Mouse (Mus musculus): Measurements from ENCODE around the gene Sorcs1. TPM values are rescaled to one million over a fixed set of nuclear protein-coding genes. Genes with fewer than 3 reads are reported as not detected.

Sorcs1 gene
- polyA plus RNA-seq, 1 experiment = 3.3 TPM

- TF ChIP-seq POLR2A (IDR thresholded peaks at IDR 0.05; ENCODE audit: low read depth, low read length) (no peak), CTCF (IDR thresholded peaks at IDR 0.05; ENCODE audit: borderline replicate concordance, insufficient read depth, low read length) (no peak)
- H3K27ac ChIP-seq (ENCODE audit: insufficient read depth, low read length) = no peak overlapping the region
- H3K4me1 ChIP-seq (ENCODE audit: control insufficient read depth, insufficient read depth, low read length) = no peaks in the 10 kb centered on the region
- H3K4me3 ChIP-seq (ENCODE audit: insufficient read depth, low read length) = no peak overlapping the region
Observed at GRCm38 (mm10) chr19:50196592-50196991, 481.9 kb downstream of the Sorcs1 start.

- no peaks in the 10 kb centered on the region for H3K4me1 ChIP-seq (ENCODE audit: control insufficient read depth, insufficient read depth, low read length)
- H3K27ac ChIP-seq (ENCODE audit: insufficient read depth, low read length) = no peak overlapping the region
- H3K4me3 ChIP-seq (ENCODE audit: insufficient read depth, low read length) = no peak overlapping the region
- TF ChIP-seq CTCF (IDR thresholded peaks at IDR 0.05; ENCODE audit: borderline replicate concordance, insufficient read depth, low read length) = no peak
- no peak for TF ChIP-seq POLR2A (IDR thresholded peaks at IDR 0.05; ENCODE audit: low read depth, low read length)
Observed at GRCm38 (mm10) chr19:50185769-50186715, 492.4 kb downstream of the Sorcs1 start.

- no peaks in the 10 kb centered on the region for H3K4me1 ChIP-seq (ENCODE audit: control insufficient read depth, insufficient read depth, low read length)
- no peak overlapping the region for H3K4me3 ChIP-seq (ENCODE audit: insufficient read depth, low read length)
- no peak overlapping the region for H3K27ac ChIP-seq (ENCODE audit: insufficient read depth, low read length)
- no peak for TF ChIP-seq CTCF (IDR thresholded peaks at IDR 0.05; ENCODE audit: borderline replicate concordance, insufficient read depth, low read length)
- TF ChIP-seq POLR2A (IDR thresholded peaks at IDR 0.05; ENCODE audit: low read depth, low read length) = no peak
Observed at GRCm38 (mm10) chr19:50184901-50185623, 493.4 kb downstream of the Sorcs1 start.

- TF ChIP-seq CTCF (IDR thresholded peaks at IDR 0.05; ENCODE audit: borderline replicate concordance, insufficient read depth, low read length) (no peak), POLR2A (IDR thresholded peaks at IDR 0.05; ENCODE audit: low read depth, low read length) (no peak)
- H3K4me3 ChIP-seq (ENCODE audit: insufficient read depth, low read length) = no peak overlapping the region
- no peak overlapping the region for H3K27ac ChIP-seq (ENCODE audit: insufficient read depth, low read length)
- H3K4me1 ChIP-seq (ENCODE audit: control insufficient read depth, insufficient read depth, low read length) = peaks cover 5% of the 10 kb centered on the region
Observed at GRCm38 (mm10) chr19:50178851-50179250, 499.6 kb downstream of the Sorcs1 start.

- no peak overlapping the region for H3K4me3 ChIP-seq (ENCODE audit: insufficient read depth, low read length)
- no peak overlapping the region for H3K27ac ChIP-seq (ENCODE audit: insufficient read depth, low read length)
- no peak for TF ChIP-seq CTCF (IDR thresholded peaks at IDR 0.05; ENCODE audit: borderline replicate concordance, insufficient read depth, low read length)
- TF ChIP-seq POLR2A (IDR thresholded peaks at IDR 0.05; ENCODE audit: low read depth, low read length) = no peak
- peaks cover 5% of the 10 kb centered on the region for H3K4me1 ChIP-seq (ENCODE audit: control insufficient read depth, insufficient read depth, low read length)
Observed at GRCm38 (mm10) chr19:50178151-50178550, 500.3 kb downstream of the Sorcs1 start.

GRCm38 (mm10) chr19:50171849-50172248, 506.6 kb downstream of the Sorcs1 start:
- Histone ChIP-seq H3K27ac (ENCODE audit: insufficient read depth, low read length) (no peak overlapping the region), H3K4me3 (ENCODE audit: insufficient read depth, low read length) (no peak overlapping the region), H3K4me1 (ENCODE audit: control insufficient read depth, insufficient read depth, low read length) (peaks cover 5% of the 10 kb centered on the region)
- TF ChIP-seq POLR2A (IDR thresholded peaks at IDR 0.05; ENCODE audit: low read depth, low read length) (no peak), CTCF (IDR thresholded peaks at IDR 0.05; ENCODE audit: borderline replicate concordance, insufficient read depth, low read length) (no peak)

- no peaks in the 10 kb centered on the region for H3K4me1 ChIP-seq (ENCODE audit: control insufficient read depth, insufficient read depth, low read length)
- TF ChIP-seq CTCF (IDR thresholded peaks at IDR 0.05; ENCODE audit: borderline replicate concordance, insufficient read depth, low read length) (no peak), POLR2A (IDR thresholded peaks at IDR 0.05; ENCODE audit: low read depth, low read length) (no peak)
- no peak overlapping the region for H3K27ac ChIP-seq (ENCODE audit: insufficient read depth, low read length)
- H3K4me3 ChIP-seq (ENCODE audit: insufficient read depth, low read length) = no peak overlapping the region
Observed at GRCm38 (mm10) chr19:50151111-50151510, 527.3 kb downstream of the Sorcs1 start.

- H3K4me3 ChIP-seq (ENCODE audit: insufficient read depth, low read length) = no peak overlapping the region
- TF ChIP-seq POLR2A (IDR thresholded peaks at IDR 0.05; ENCODE audit: low read depth, low read length) = no peak
- TF ChIP-seq CTCF (IDR thresholded peaks at IDR 0.05; ENCODE audit: borderline replicate concordance, insufficient read depth, low read length) = no peak
- H3K4me1 ChIP-seq (ENCODE audit: control insufficient read depth, insufficient read depth, low read length) = no peaks in the 10 kb centered on the region
- H3K27ac ChIP-seq (ENCODE audit: insufficient read depth, low read length) = no peak overlapping the region
Observed at GRCm38 (mm10) chr19:50145919-50146318, 532.5 kb downstream of the Sorcs1 start.

GRCm38 (mm10) chr19:50141853-50142252, 536.6 kb downstream of the Sorcs1 start:
- Histone ChIP-seq H3K4me1 (ENCODE audit: control insufficient read depth, insufficient read depth, low read length) (no peaks in the 10 kb centered on the region), H3K27ac (ENCODE audit: insufficient read depth, low read length) (no peak overlapping the region), H3K4me3 (ENCODE audit: insufficient read depth, low read length) (no peak overlapping the region)
- TF ChIP-seq POLR2A (IDR thresholded peaks at IDR 0.05; ENCODE audit: low read depth, low read length) (no peak), CTCF (IDR thresholded peaks at IDR 0.05; ENCODE audit: borderline replicate concordance, insufficient read depth, low read length) (no peak)

GRCm38 (mm10) chr19:50134656-50135055, 543.8 kb downstream of the Sorcs1 start:
- TF ChIP-seq POLR2A (IDR thresholded peaks at IDR 0.05; ENCODE audit: low read depth, low read length) = no peak
- no peak for TF ChIP-seq CTCF (IDR thresholded peaks at IDR 0.05; ENCODE audit: borderline replicate concordance, insufficient read depth, low read length)
- Histone ChIP-seq H3K4me3 (ENCODE audit: insufficient read depth, low read length) (no peak overlapping the region), H3K27ac (ENCODE audit: insufficient read depth, low read length) (no peak overlapping the region), H3K4me1 (ENCODE audit: control insufficient read depth, insufficient read depth, low read length) (no peaks in the 10 kb centered on the region)
